Mouse (Mus musculus) CH12.LX (cell line): ENCODE results near the gene Olfr1053. TPM values are rescaled to one million over a fixed set of nuclear protein-coding genes. Genes with fewer than 3 reads are reported as not detected.
"Not testable (repeated sequence)": the region's sequence is repeated elsewhere in the genome, so short reads cannot be mapped to it uniquely, and the experiment has no call there.

ENCODE experiments used
- DNase-seq: peaks from one replicate; pipeline ENCODE4 v3.0.0-alpha.2; 2013; ENCODE audit errors: extremely low read depth
- H3K27ac ChIP-seq: 2 replicates; pipeline ENCODE4 v1.5.1; 2012; ENCODE audit warnings: low read depth, mild to moderate bottlenecking, control low read depth, moderate library complexity; ENCODE audit not compliant: insufficient read depth
- H3K27me3 ChIP-seq: replicated peaks from 2 replicates; pipeline ENCODE3; 2012; ENCODE audit warnings: inconsistent platforms
- H3K36me3 ChIP-seq, 2 experiments: replicated peaks in 1 of 2; 2 replicates each; pipeline versions ENCODE3 to v1.6.1; 2012; ENCODE audit warnings: inconsistent platforms in 1 of 2, low read length in 1 of 2, mild to moderate bottlenecking in 1 of 2, mixed read lengths in 1 of 2, moderate library complexity in 1 of 2; ENCODE audit not compliant: control insufficient read depth in 1 of 2, insufficient read depth in 1 of 2
- H3K4me1 ChIP-seq, 2 experiments: 2 replicates each; pipeline ENCODE4 v1.6.1; 2012; ENCODE audit warnings: inconsistent platforms in 1 of 2, moderate library complexity in 1 of 2; ENCODE audit not compliant: insufficient read depth in 2 of 2, control insufficient read depth in 1 of 2
- H3K4me2 ChIP-seq: 2 replicates; pipeline ENCODE4 v1.6.1; 2012; ENCODE audit warnings: low read depth, mild to moderate bottlenecking, control low read depth; ENCODE audit not compliant: poor library complexity, insufficient read depth, severe bottlenecking
- H3K4me3 ChIP-seq, 3 experiments: fragments of 150-350 bp in 1 of 3; sonication (generic) in 1 of 3; replicated peaks in 1 of 3; 2 replicates each; pipeline versions ENCODE3 to v1.5.1; 2011 to 2012; ENCODE audit warnings: low read depth in 2 of 3, low read length in 2 of 3, mild to moderate bottlenecking in 2 of 3, moderate library complexity in 2 of 3, control low read depth in 1 of 3, improper control_type of control experiment in 1 of 3, inconsistent platforms in 1 of 3, mixed read lengths in 1 of 3; ENCODE audit not compliant: poor library complexity in 1 of 3
- H3K79me2 ChIP-seq: replicated peaks from 2 replicates; pipeline ENCODE4 v1.6.1; 2012; ENCODE audit warnings: mild to moderate bottlenecking, moderate library complexity; ENCODE audit not compliant: control insufficient read depth, poor library complexity, insufficient read depth, severe bottlenecking; ENCODE audit errors: extremely low read depth
- H3K9ac ChIP-seq: 2 replicates; pipeline ENCODE4 v1.6.1; 2012; ENCODE audit warnings: low read depth, mild to moderate bottlenecking, control low read depth, moderate library complexity; ENCODE audit not compliant: insufficient read depth
- H3K9me3 ChIP-seq: replicated peaks from 2 replicates; pipeline ENCODE3; 2012; ENCODE audit warnings: low read length, inconsistent platforms, mixed read lengths
- EP300 ChIP-seq: IDR thresholded peaks from 2 replicates; pipeline ENCODE4 v1.6.1; 2011; ENCODE audit warnings: low read length, improper control_type of control experiment
- MAFK ChIP-seq: IDR thresholded peaks from 2 replicates; pipeline ENCODE4 v1.6.1; 2011; ENCODE audit warnings: low read length, improper control_type of control experiment; ENCODE audit not compliant: insufficient replicate concordance
- MXI1 ChIP-seq: IDR thresholded peaks from 2 replicates; pipeline ENCODE4 v1.6.1; 2011; ENCODE audit warnings: mild to moderate bottlenecking, low read depth, low read length, improper control_type of control experiment
- RCOR1 ChIP-seq: conservative IDR thresholded peaks from 2 replicates; pipeline ENCODE4 v1.6.1; 2012; ENCODE audit warnings: low read depth, mild to moderate bottlenecking, inconsistent platforms, low read length, improper control_type of control experiment
- USF1 ChIP-seq: IDR thresholded peaks from 2 replicates; pipeline ENCODE4 v1.6.1; 2014; ENCODE audit warnings: low read depth, mild to moderate bottlenecking, inconsistent platforms, low read length, improper control_type of control experiment
- dilution Hi-C: fragments of 300-500 bp; cut with MboI; formaldehyde crosslinking; loops from 2 replicates; pipeline ENCODE4 v1.14.3; 2020; ENCODE audit warnings: low sequenced_read_pairs; ENCODE audit not compliant: extremely low pct_unique_long_range_greater_than_20kb, extremely low pct_ligation_motif_present
- in situ Hi-C: fragments of 300-500 bp; cut with MboI; formaldehyde crosslinking; loops from 3 replicates; pipeline ENCODE4 v1.14.3; 2019; ENCODE audit warnings: low sequenced_read_pairs, low pct_ligation_motif_present, low pct_unique_long_range_greater_than_20kb, mixed read lengths
- polyA plus RNA-seq: library from polyadenylated mRNA; unstranded; fragments of >175 nt; gene quantifications from 2 replicates; pipeline ENCODE4 v1.2.1, GENCODE M21; 2012; ENCODE audit warnings: low read depth; ENCODE audit not compliant: insufficient read length
- total RNA-seq, 2 experiments: library from RNA; depleted of rRNA; stranded (reverse); fragments of 300-350 nt in 1 of 2; fragments of >200 nt in 1 of 2; gene quantifications; 2 replicates each; pipeline ENCODE4 v1.2.3; 2012 to 2014

Olfr1053 gene
- total and polyA plus RNA-seq, 3 experiments = not detected

DNA sequence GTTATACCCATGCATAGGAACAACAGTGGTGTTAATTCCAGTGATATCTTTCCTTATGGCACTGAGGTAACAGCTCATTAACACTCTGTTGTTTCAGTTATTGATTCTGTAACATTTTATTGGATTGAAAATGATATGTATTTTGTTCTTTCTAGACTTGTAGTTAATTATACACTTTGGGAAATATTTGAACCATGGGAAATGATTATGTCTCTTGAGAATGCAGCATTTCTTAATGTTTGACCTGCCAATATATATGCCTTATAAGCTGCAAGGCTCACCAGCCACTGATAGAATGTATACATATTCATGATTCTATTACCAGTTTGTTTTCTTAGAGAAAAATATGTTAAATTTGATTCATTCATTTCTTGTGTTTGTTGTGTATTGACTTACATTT, 22.9 kb downstream of the Olfr1053 start, which contains the start of gene Olfr1052:
Olfr1052 (plus strand) TSS at position 301 of the 400 bp plus-strand sequence.
- H3K27ac ChIP-seq = no peak within 1 kb of the TSS
- H3K36me3 ChIP-seq = no peaks in the 10 kb centered on the region
- H3K4me2 ChIP-seq = no peak within 1 kb of the TSS
- no peak within 1 kb of the TSS for H3K4me3 ChIP-seq
- H3K4me1 ChIP-seq = no peaks in the 10 kb centered on the region
- H3K79me2 ChIP-seq = no peaks in the 10 kb centered on the region
- H3K9me3 ChIP-seq = peaks cover 21% of the 10 kb centered on the region
- H3K27me3 ChIP-seq = no peaks in the 10 kb centered on the region
- in situ Hi-C loops = no loop called here
- DNase-seq = no peak
- no peak within 1 kb of the TSS for H3K9ac ChIP-seq
- dilution Hi-C loops = no loop called here
- TF ChIP-seq MAFK = no peak
- TF ChIP-seq USF1 = no peak
- no peak for TF ChIP-seq EP300
- no peak for TF ChIP-seq RCOR1
- no peak for TF ChIP-seq MXI1

DNA sequence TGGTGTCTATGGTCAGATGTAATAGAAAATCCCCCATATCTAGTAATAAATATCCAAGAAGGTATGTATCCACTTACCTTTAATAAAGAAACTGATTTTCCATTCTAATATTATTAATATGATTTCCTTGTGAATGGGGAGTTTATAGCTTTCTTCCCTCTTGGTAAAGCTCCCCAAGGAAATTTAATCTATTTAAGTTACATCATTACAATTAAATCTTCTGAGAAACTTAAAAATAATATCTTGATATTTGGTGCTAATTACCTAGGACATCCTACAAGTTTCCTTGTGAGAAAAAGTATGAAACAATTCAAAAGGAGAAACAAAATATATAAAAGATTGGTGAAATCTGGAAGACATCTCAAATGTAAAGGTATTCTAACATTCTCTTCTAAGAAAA, 36.1 kb downstream of the Olfr1053 start, which contains the start of gene Olfr1051:
Olfr1051 (minus strand) TSS at position 101 of the 400 bp plus-strand sequence.
- dilution Hi-C loops, H3K9ac ChIP-seq, H3K9me3 ChIP-seq: not testable (repeated sequence)

More for the DNA sequence above, 36.1 kb downstream of the Olfr1053 start, which contains the start of gene Olfr1051:
- H3K79me2 ChIP-seq, H3K36me3 ChIP-seq, H3K27me3 ChIP-seq, DNase-seq, H3K4me2 ChIP-seq, H3K4me1 ChIP-seq, in situ Hi-C loops, H3K4me3 ChIP-seq, H3K27ac ChIP-seq: not testable (repeated sequence)

Other genes with a start within 250 kb of the Olfr1053 start
Only the 20 nearest of the 28 such genes appear.
- gene Olfr1042, start 153.4 kb downstream of the Olfr1053 start, total RNA-seq (2012; rRNA removed) = not detected in 2 replicates
- gene Olfr1042, start 153.4 kb downstream of the Olfr1053 start, total RNA-seq (2014; rRNA removed) = not detected in 2 replicates
- not detected in 2 replicates for gene Olfr1042, start 153.4 kb downstream of the Olfr1053 start, polyA plus RNA-seq
- gene Olfr1043, start 147.8 kb downstream of the Olfr1053 start, total RNA-seq (2012; rRNA removed) = not detected in 2 replicates
- gene Olfr1043, start 147.8 kb downstream of the Olfr1053 start, total RNA-seq (2014; rRNA removed) = not detected in 2 replicates
- gene Olfr1043, start 147.8 kb downstream of the Olfr1053 start, polyA plus RNA-seq = not detected in 2 replicates
- gene Olfr1044, start 137.5 kb downstream of the Olfr1053 start, total RNA-seq (2012; rRNA removed) = not detected in 2 replicates
- gene Olfr1044, start 137.5 kb downstream of the Olfr1053 start, total RNA-seq (2014; rRNA removed) = not detected in 2 replicates
- not detected in 2 replicates for gene Olfr1044, start 137.5 kb downstream of the Olfr1053 start, polyA plus RNA-seq
- gene Olfr52, start 129.6 kb downstream of the Olfr1053 start, total RNA-seq (2012; rRNA removed) = not detected in 2 replicates
- not detected in 2 replicates for gene Olfr52, start 129.6 kb downstream of the Olfr1053 start, total RNA-seq (2014; rRNA removed)
- not detected in 2 replicates for gene Olfr52, start 129.6 kb downstream of the Olfr1053 start, polyA plus RNA-seq
- gene Olfr1045, start 112.3 kb downstream of the Olfr1053 start, total RNA-seq (2012; rRNA removed) = not detected in 2 replicates
- not detected in 2 replicates for gene Olfr1045, start 112.3 kb downstream of the Olfr1053 start, total RNA-seq (2014; rRNA removed)
- gene Olfr1045, start 112.3 kb downstream of the Olfr1053 start, polyA plus RNA-seq = not detected in 2 replicates
- gene Olfr1046, start 96.0 kb downstream of the Olfr1053 start, total RNA-seq (2012; rRNA removed) = not detected in 2 replicates
- gene Olfr1046, start 96.0 kb downstream of the Olfr1053 start, total RNA-seq (2014; rRNA removed) = not detected in 2 replicates
- gene Olfr1046, start 96.0 kb downstream of the Olfr1053 start, polyA plus RNA-seq = not detected in 2 replicates
- gene Olfr1047, start 83.9 kb downstream of the Olfr1053 start, total RNA-seq (2012; rRNA removed) = not detected in 2 replicates
- not detected in 2 replicates for gene Olfr1047, start 83.9 kb downstream of the Olfr1053 start, total RNA-seq (2014; rRNA removed)
- not detected in 2 replicates for gene Olfr1047, start 83.9 kb downstream of the Olfr1053 start, polyA plus RNA-seq
- gene Olfr1048, start 75.0 kb downstream of the Olfr1053 start, total RNA-seq (2012; rRNA removed) = not detected in 2 replicates
- gene Olfr1048, start 75.0 kb downstream of the Olfr1053 start, total RNA-seq (2014; rRNA removed) = not detected in 2 replicates
- not detected in 2 replicates for gene Olfr1048, start 75.0 kb downstream of the Olfr1053 start, polyA plus RNA-seq
- not detected in 2 replicates for gene Olfr1049, start 57.0 kb downstream of the Olfr1053 start, total RNA-seq (2012; rRNA removed)
- not detected in 2 replicates for gene Olfr1049, start 57.0 kb downstream of the Olfr1053 start, total RNA-seq (2014; rRNA removed)
- gene Olfr1049, start 57.0 kb downstream of the Olfr1053 start, polyA plus RNA-seq = not detected in 2 replicates
- gene Olfr1051, start 36.2 kb downstream of the Olfr1053 start, total RNA-seq (2012; rRNA removed) = not detected in 2 replicates
- not detected in 2 replicates for gene Olfr1051, start 36.2 kb downstream of the Olfr1053 start, total RNA-seq (2014; rRNA removed)
- not detected in 2 replicates for gene Olfr1051, start 36.2 kb downstream of the Olfr1053 start, polyA plus RNA-seq
- not detected in 2 replicates for gene Olfr1052, start 22.8 kb downstream of the Olfr1053 start, total RNA-seq (2012; rRNA removed)
- not detected in 2 replicates for gene Olfr1052, start 22.8 kb downstream of the Olfr1053 start, total RNA-seq (2014; rRNA removed)
- gene Olfr1052, start 22.8 kb downstream of the Olfr1053 start, polyA plus RNA-seq = not detected in 2 replicates
- gene Olfr1054, start 20.1 kb upstream of the Olfr1053 start, total RNA-seq (2012; rRNA removed) = not detected in 2 replicates
- gene Olfr1054, start 20.1 kb upstream of the Olfr1053 start, total RNA-seq (2014; rRNA removed) = not detected in 2 replicates
- gene Olfr1054, start 20.1 kb upstream of the Olfr1053 start, polyA plus RNA-seq = not detected in 2 replicates
- 0.17 and 0.68 TPM in 2 replicates for gene Olfr1055, start 35.0 kb upstream of the Olfr1053 start, total RNA-seq (2012; rRNA removed)
- not detected in 2 replicates for gene Olfr1055, start 35.0 kb upstream of the Olfr1053 start, total RNA-seq (2014; rRNA removed)
- gene Olfr1055, start 35.0 kb upstream of the Olfr1053 start, polyA plus RNA-seq = not detected in 2 replicates
- gene Olfr1056, start 47.2 kb upstream of the Olfr1053 start, total RNA-seq (2012; rRNA removed) = not detected in 2 replicates
- gene Olfr1056, start 47.2 kb upstream of the Olfr1053 start, total RNA-seq (2014; rRNA removed) = not detected in 2 replicates
- not detected in 2 replicates for gene Olfr1056, start 47.2 kb upstream of the Olfr1053 start, polyA plus RNA-seq
- not detected in 2 replicates for gene Olfr1057, start 63.1 kb upstream of the Olfr1053 start, total RNA-seq (2012; rRNA removed)
- not detected in 2 replicates for gene Olfr1057, start 63.1 kb upstream of the Olfr1053 start, total RNA-seq (2014; rRNA removed)
- gene Olfr1057, start 63.1 kb upstream of the Olfr1053 start, polyA plus RNA-seq = not detected in 2 replicates
- gene Olfr1058, start 73.3 kb upstream of the Olfr1053 start, total RNA-seq (2012; rRNA removed) = not detected in 2 replicates
- gene Olfr1058, start 73.3 kb upstream of the Olfr1053 start, total RNA-seq (2014; rRNA removed) = not detected in 2 replicates
- not detected in 2 replicates for gene Olfr1058, start 73.3 kb upstream of the Olfr1053 start, polyA plus RNA-seq
- gene Olfr1061, start 98.8 kb upstream of the Olfr1053 start, total RNA-seq (2012; rRNA removed) = not detected in 2 replicates
- gene Olfr1061, start 98.8 kb upstream of the Olfr1053 start, total RNA-seq (2014; rRNA removed) = not detected in 2 replicates
- not detected in 2 replicates for gene Olfr1061, start 98.8 kb upstream of the Olfr1053 start, polyA plus RNA-seq
- not detected in 2 replicates for gene Olfr1062, start 111.5 kb upstream of the Olfr1053 start, total RNA-seq (2012; rRNA removed)
- not detected in 2 replicates for gene Olfr1062, start 111.5 kb upstream of the Olfr1053 start, total RNA-seq (2014; rRNA removed)
- gene Olfr1062, start 111.5 kb upstream of the Olfr1053 start, polyA plus RNA-seq = 0.07 TPM in 1 of 2 replicates, not detected in the other
- gene Olfr1065, start 135.3 kb upstream of the Olfr1053 start, total RNA-seq (2012; rRNA removed) = not detected in 2 replicates
- gene Olfr1065, start 135.3 kb upstream of the Olfr1053 start, total RNA-seq (2014; rRNA removed) = not detected in 2 replicates
- gene Olfr1065, start 135.3 kb upstream of the Olfr1053 start, polyA plus RNA-seq = not detected in 2 replicates
- gene Olfr1066, start 141.0 kb upstream of the Olfr1053 start, total RNA-seq (2012; rRNA removed) = not detected in 2 replicates
- not detected in 2 replicates for gene Olfr1066, start 141.0 kb upstream of the Olfr1053 start, total RNA-seq (2014; rRNA removed)
- gene Olfr1066, start 141.0 kb upstream of the Olfr1053 start, polyA plus RNA-seq = not detected in 2 replicates